Mouse (Mus musculus) spleen, adult 2 months (tissue): ENCODE data around the gene Crkl.

Experiments
- CTCF ChIP-seq: fragments of 200-500 bp; IDR thresholded peaks from 2 replicates; pipeline ENCODE4 v1.5.1; 2011; ENCODE audit warnings: mild to moderate bottlenecking, inconsistent platforms; ENCODE audit not compliant: insufficient read depth, insufficient read length, insufficient replicate concordance; ENCODE audit errors: extremely low read depth
- POLR2A ChIP-seq: fragments of 200-500 bp; IDR thresholded peaks from 2 replicates; pipeline ENCODE4 v1.6.1; 2011; ENCODE audit warnings: low read depth, low read length, inconsistent platforms

- TF ChIP-seq CTCF, result no peak
- no peak for TF ChIP-seq POLR2A
Observed at GRCm38 (mm10) chr16:17452373-17452715, 557 bp downstream of the Crkl start.
